Mouse (Mus musculus): Measurements from ENCODE around the gene Schip1. TPM values are rescaled to one million over a fixed set of nuclear protein-coding genes. Genes with fewer than 3 reads are reported as not detected.

The Schip1 gene
- polyA plus RNA-seq, 1 experiment, result 8.0 TPM

GRCm38 (mm10) chr3:68305647-68306046 is 241.0 kb downstream of the Schip1 start:
- Histone ChIP-seq H3K27ac (ENCODE audit: control insufficient read depth, insufficient read depth, low read depth, low read length, poor library complexity) (no peak overlapping the region), H3K4me1 (ENCODE audit: control insufficient read depth, insufficient read depth, low read length) (no peaks in the 10 kb centered on the region), H3K4me3 (replicated peaks; ENCODE audit: control insufficient read depth, low read depth, low read length) (no peak overlapping the region)
- WGBS, result 15% methylated on average over 1 of the region's 1 CpGs
- TF ChIP-seq CTCF (IDR thresholded peaks at IDR 0.05; ENCODE audit: control insufficient read depth, insufficient read depth, low read length) (no peak), POLR2A (IDR thresholded peaks at IDR 0.05; ENCODE audit: borderline replicate concordance, control insufficient read depth, low read depth, low read length) (no peak)

- WGBS, result 54% methylated on average over 4 of the region's 4 CpGs
- TF ChIP-seq CTCF (IDR thresholded peaks at IDR 0.05; ENCODE audit: control insufficient read depth, insufficient read depth, low read length) (no peak), POLR2A (IDR thresholded peaks at IDR 0.05; ENCODE audit: borderline replicate concordance, control insufficient read depth, low read depth, low read length) (no peak)
- Histone ChIP-seq H3K27ac (ENCODE audit: control insufficient read depth, insufficient read depth, low read depth, low read length, poor library complexity) (no peak overlapping the region), H3K4me3 (replicated peaks; ENCODE audit: control insufficient read depth, low read depth, low read length) (no peak overlapping the region), H3K4me1 (ENCODE audit: control insufficient read depth, insufficient read depth, low read length) (no peaks in the 10 kb centered on the region)
These were observed 242.1 kb downstream of the Schip1 start for GRCm38 (mm10) chr3:68306726-68307125.

GRCm38 (mm10) chr3:68325575-68325974 is 261.0 kb downstream of the Schip1 start:
- Histone ChIP-seq H3K4me3 (replicated peaks; ENCODE audit: control insufficient read depth, low read depth, low read length) (no peak overlapping the region), H3K27ac (ENCODE audit: control insufficient read depth, insufficient read depth, low read depth, low read length, poor library complexity) (no peak overlapping the region), H3K4me1 (ENCODE audit: control insufficient read depth, insufficient read depth, low read length) (no peaks in the 10 kb centered on the region)
- TF ChIP-seq CTCF (IDR thresholded peaks at IDR 0.05; ENCODE audit: control insufficient read depth, insufficient read depth, low read length), result no peak
- TF ChIP-seq POLR2A (IDR thresholded peaks at IDR 0.05; ENCODE audit: borderline replicate concordance, control insufficient read depth, low read depth, low read length), result no peak
- 76% methylated on average over 6 of the region's 6 CpGs for WGBS

GRCm38 (mm10) chr3:68332515-68332914 is 267.9 kb downstream of the Schip1 start:
- Histone ChIP-seq H3K27ac (ENCODE audit: control insufficient read depth, insufficient read depth, low read depth, low read length, poor library complexity) (no peak overlapping the region), H3K4me3 (replicated peaks; ENCODE audit: control insufficient read depth, low read depth, low read length) (no peak overlapping the region), H3K4me1 (ENCODE audit: control insufficient read depth, insufficient read depth, low read length) (no peaks in the 10 kb centered on the region)
- TF ChIP-seq POLR2A (IDR thresholded peaks at IDR 0.05; ENCODE audit: borderline replicate concordance, control insufficient read depth, low read depth, low read length) (no peak), CTCF (IDR thresholded peaks at IDR 0.05; ENCODE audit: control insufficient read depth, insufficient read depth, low read length) (no peak)
- WGBS, result 45% methylated on average over 2 of the region's 2 CpGs

- Histone ChIP-seq H3K4me1 (ENCODE audit: control insufficient read depth, insufficient read depth, low read length) (no peaks in the 10 kb centered on the region), H3K27ac (ENCODE audit: control insufficient read depth, insufficient read depth, low read depth, low read length, poor library complexity) (no peak overlapping the region), H3K4me3 (replicated peaks; ENCODE audit: control insufficient read depth, low read depth, low read length) (no peak overlapping the region)
- 84% methylated on average over 4 of the region's 4 CpGs for WGBS
- TF ChIP-seq CTCF (IDR thresholded peaks at IDR 0.05; ENCODE audit: control insufficient read depth, insufficient read depth, low read length), result no peak
- no peak for TF ChIP-seq POLR2A (IDR thresholded peaks at IDR 0.05; ENCODE audit: borderline replicate concordance, control insufficient read depth, low read depth, low read length)
These were observed 270.9 kb downstream of the Schip1 start for GRCm38 (mm10) chr3:68335501-68335900.

GRCm38 (mm10) chr3:68350624-68351023 is 286.0 kb downstream of the Schip1 start:
- H3K4me3 ChIP-seq (replicated peaks; ENCODE audit: control insufficient read depth, low read depth, low read length), result no peak overlapping the region
- TF ChIP-seq CTCF (IDR thresholded peaks at IDR 0.05; ENCODE audit: control insufficient read depth, insufficient read depth, low read length) (no peak), POLR2A (IDR thresholded peaks at IDR 0.05; ENCODE audit: borderline replicate concordance, control insufficient read depth, low read depth, low read length) (no peak)
- 83% methylated on average over 6 of the region's 6 CpGs for WGBS
- no peaks in the 10 kb centered on the region for H3K4me1 ChIP-seq (ENCODE audit: control insufficient read depth, insufficient read depth, low read length)
- H3K27ac ChIP-seq (ENCODE audit: control insufficient read depth, insufficient read depth, low read depth, low read length, poor library complexity), result no peak overlapping the region

- TF ChIP-seq POLR2A (IDR thresholded peaks at IDR 0.05; ENCODE audit: borderline replicate concordance, control insufficient read depth, low read depth, low read length), result no peak
- no peak for TF ChIP-seq CTCF (IDR thresholded peaks at IDR 0.05; ENCODE audit: control insufficient read depth, insufficient read depth, low read length)
- 63% methylated on average over 3 of the region's 3 CpGs for whole genome bisulfite sequencing
- Histone ChIP-seq H3K4me1 (ENCODE audit: control insufficient read depth, insufficient read depth, low read length) (no peaks in the 10 kb centered on the region), H3K27ac (ENCODE audit: control insufficient read depth, insufficient read depth, low read depth, low read length, poor library complexity) (no peak overlapping the region), H3K4me3 (replicated peaks; ENCODE audit: control insufficient read depth, low read depth, low read length) (no peak overlapping the region)
These were observed 286.9 kb downstream of the Schip1 start for GRCm38 (mm10) chr3:68351461-68351860.

- no peaks in the 10 kb centered on the region for H3K4me1 ChIP-seq (ENCODE audit: control insufficient read depth, insufficient read depth, low read length)
- no peak overlapping the region for H3K27ac ChIP-seq (ENCODE audit: control insufficient read depth, insufficient read depth, low read depth, low read length, poor library complexity)
- TF ChIP-seq CTCF (IDR thresholded peaks at IDR 0.05; ENCODE audit: control insufficient read depth, insufficient read depth, low read length) (no peak), POLR2A (IDR thresholded peaks at IDR 0.05; ENCODE audit: borderline replicate concordance, control insufficient read depth, low read depth, low read length) (no peak)
- 83% methylated on average over 7 of the region's 7 CpGs for WGBS
- H3K4me3 ChIP-seq (replicated peaks; ENCODE audit: control insufficient read depth, low read depth, low read length), result no peak overlapping the region
These were observed 288.4 kb downstream of the Schip1 start for GRCm38 (mm10) chr3:68352961-68353360.

GRCm38 (mm10) chr3:68353492-68353891 is 288.9 kb downstream of the Schip1 start:
- Histone ChIP-seq H3K4me3 (replicated peaks; ENCODE audit: control insufficient read depth, low read depth, low read length) (no peak overlapping the region), H3K4me1 (ENCODE audit: control insufficient read depth, insufficient read depth, low read length) (no peaks in the 10 kb centered on the region), H3K27ac (ENCODE audit: control insufficient read depth, insufficient read depth, low read depth, low read length, poor library complexity) (no peak overlapping the region)
- 77% methylated on average over 3 of the region's 3 CpGs for WGBS
- TF ChIP-seq CTCF (IDR thresholded peaks at IDR 0.05; ENCODE audit: control insufficient read depth, insufficient read depth, low read length) (no peak), POLR2A (IDR thresholded peaks at IDR 0.05; ENCODE audit: borderline replicate concordance, control insufficient read depth, low read depth, low read length) (no peak)

Data from bone marrow, adult 2 months (tissue).